In genomic region chr15:31284142-31284541, GRCm38 (mm10) we compare ENCODE assay signal across 11 mouse cellular contexts.
DNase-seq lines count a peak whose midpoint lies in the region; ATAC-seq and TF ChIP-seq lines count a peak whose summit lies in the region.
"Had no signal": no experiment of that assay in that cellular context is flagged by ENCODE, and none has a peak within 500 bp of the region (broad histone marks: within the 10 kb centered on the region; RNA-seq: fewer than 3 reads in every experiment).

No protein-coding gene starts in this region.

- no peaks in the 10 kb centered on the region for H3K27me3 ChIP-seq in hindbrain, postnatal 0 days (ENCODE audit: insufficient read depth, low read length)
- H3K27me3 ChIP-seq in hindbrain, embryonic 13.5 days, result no peaks in the 10 kb centered on the region
- H3K27me3 ChIP-seq in liver, adult 2 months (ENCODE audit: control insufficient read depth, insufficient read depth, low read length), result no peaks in the 10 kb centered on the region
- H3K27me3 ChIP-seq in liver, embryonic 11.5 days (replicated peaks; ENCODE audit: control insufficient read depth, insufficient read depth, low read length), result no peaks in the 10 kb centered on the region
- H3K27me3 ChIP-seq: liver, embryonic 13.5 days had no signal

- TF ChIP-seq POLR2A in liver, adult 2 months (IDR thresholded peaks at IDR 0.05; ENCODE audit: extremely low read depth, insufficient read depth, low read length), result no peak
- TF ChIP-seq POLR2A in cortical plate, adult 2 months (IDR thresholded peaks at IDR 0.05; ENCODE audit: extremely low read depth, insufficient read depth, low read length), result no peak

- H3K9ac ChIP-seq in hindbrain, postnatal 0 days (replicated peaks; ENCODE audit: low read length), result no peak overlapping the region
- H3K9ac ChIP-seq in hindbrain, embryonic 13.5 days, result no peak overlapping the region
- H3K9ac ChIP-seq in liver, adult 2 months (ENCODE audit: low read depth, low read length), result no peak overlapping the region
- H3K9ac ChIP-seq in liver, embryonic 11.5 days (ENCODE audit: low read depth, low read length), result no peak overlapping the region
- H3K9ac ChIP-seq: liver, embryonic 13.5 days had no signal

- 72% methylated on average over 5 of the region's 5 CpGs for whole genome bisulfite sequencing in hindbrain, postnatal 0 days
- WGBS in hindbrain, embryonic 13.5 days, result 69% methylated on average over 5 of the region's 5 CpGs
- 72% methylated on average over 5 of the region's 5 CpGs for WGBS in liver, adult 2 months
- 66% methylated on average over 5 of the region's 5 CpGs for WGBS in liver, embryonic 11.5 days

- no peak overlapping the region for H3K4me2 ChIP-seq in hindbrain, postnatal 0 days (ENCODE audit: low read depth, low read length)
- no peak overlapping the region for H3K4me2 ChIP-seq in hindbrain, embryonic 13.5 days
- H3K4me2 ChIP-seq in liver, embryonic 11.5 days, result no peak overlapping the region
- H3K4me2 ChIP-seq: liver, embryonic 13.5 days had no signal

- no peak for ATAC-seq in hindbrain, postnatal 0 days
- ATAC-seq in hindbrain, embryonic 13.5 days (ENCODE audit: low FRiP score), result no peak
- ATAC-seq in liver, embryonic 11.5 days (replicated peaks; ENCODE audit: low FRiP score), result no peak
- ATAC-seq: activated CD4-positive, CD25-positive, alpha-beta regulatory T cell, adult 4 months had no signal

- no peaks in the 10 kb centered on the region for H3K9me3 ChIP-seq in hindbrain, postnatal 0 days (ENCODE audit: low read length)
- no peaks in the 10 kb centered on the region for H3K9me3 ChIP-seq in hindbrain, embryonic 13.5 days
- H3K9me3 ChIP-seq in liver, embryonic 11.5 days (ENCODE audit: control insufficient read depth, low read length), result no peaks in the 10 kb centered on the region
- H3K9me3 ChIP-seq: liver, embryonic 13.5 days had no signal

- no peak overlapping the region for H3K27ac ChIP-seq in hindbrain, postnatal 0 days
- no peak overlapping the region for H3K27ac ChIP-seq in hindbrain, embryonic 13.5 days
- H3K27ac ChIP-seq in liver, adult 2 months (replicated peaks; ENCODE audit: insufficient read depth, low read depth, low read length), result no peak overlapping the region
- H3K27ac ChIP-seq in liver, embryonic 11.5 days (ENCODE audit: low read depth, low read length), result no peak overlapping the region
- H3K27ac ChIP-seq in cortical plate, adult 2 months (ENCODE audit: insufficient read depth, low read length), result no peak overlapping the region
- H3K27ac ChIP-seq: liver, embryonic 13.5 days had no signal

- no peaks in the 10 kb centered on the region for H3K4me1 ChIP-seq in hindbrain, postnatal 0 days (ENCODE audit: insufficient read depth, low read length)
- H3K4me1 ChIP-seq in hindbrain, embryonic 13.5 days (replicated peaks), result peaks cover 17% of the 10 kb centered on the region
- no peaks in the 10 kb centered on the region for H3K4me1 ChIP-seq in liver, adult 2 months (ENCODE audit: control insufficient read depth, insufficient read depth, low read length)
- H3K4me1 ChIP-seq in liver, embryonic 11.5 days (replicated peaks; ENCODE audit: control insufficient read depth, insufficient read depth, low read length), result peaks cover 13% of the 10 kb centered on the region
- peaks cover 5% of the 10 kb centered on the region for H3K4me1 ChIP-seq in cortical plate, adult 2 months (ENCODE audit: control insufficient read depth, insufficient read depth, low read length)

- no peak overlapping the region for H3K4me3 ChIP-seq in hindbrain, postnatal 0 days (ENCODE audit: low read length)
- no peak overlapping the region for H3K4me3 ChIP-seq in hindbrain, embryonic 13.5 days
- no peak overlapping the region for H3K4me3 ChIP-seq in liver, adult 2 months (ENCODE audit: insufficient read depth, low read depth, low read length)
- no peak overlapping the region for H3K4me3 ChIP-seq in liver, embryonic 11.5 days (ENCODE audit: low read depth, low read length)
- H3K4me3 ChIP-seq in cortical plate, adult 2 months (ENCODE audit: insufficient read depth, low read length), result no peak overlapping the region
- H3K4me3 ChIP-seq: liver, embryonic 13.5 days had no signal

- TF ChIP-seq CTCF in hindbrain, postnatal 0 days (IDR thresholded peaks at IDR 0.05; ENCODE audit: low read depth), result peak; percentile 56
- TF ChIP-seq CTCF in liver, adult 2 months (IDR thresholded peaks at IDR 0.05; ENCODE audit: low read depth, low read length), result peak; percentile 47
- peak; percentile 35 for TF ChIP-seq CTCF in cortical plate, adult 2 months (IDR thresholded peaks at IDR 0.05; ENCODE audit: extremely low read depth, insufficient read depth, low read length)

- H3K36me3 ChIP-seq in hindbrain, postnatal 0 days (ENCODE audit: insufficient read depth, low read length), result no peaks in the 10 kb centered on the region
- no peaks in the 10 kb centered on the region for H3K36me3 ChIP-seq in hindbrain, embryonic 13.5 days
- H3K36me3 ChIP-seq in liver, adult 2 months (ENCODE audit: control insufficient read depth, insufficient read depth, low read length), result no peaks in the 10 kb centered on the region
- H3K36me3 ChIP-seq in liver, embryonic 11.5 days (ENCODE audit: control insufficient read depth, insufficient read depth, low read length), result no peaks in the 10 kb centered on the region
- H3K36me3 ChIP-seq: liver, embryonic 13.5 days had no signal

- peak; percentile 23 for DNase-seq in hindbrain, postnatal 0 days (ENCODE audit: low spot score)
- no peak for DNase-seq in liver, adult 2 months (ENCODE audit: extremely low read depth, low read depth, low spot score)
- DNase-seq in liver, embryonic 11.5 days (ENCODE audit: low spot score), result no peak
- peak; percentile 27 for DNase-seq in ES-CJ7 (ENCODE audit: low read depth, low spot score)
- no peak for DNase-seq in yolk sac, embryonic 10.5 days (ENCODE audit: low spot score)
- no peak for DNase-seq in left cerebral cortex, adult 11 months (ENCODE audit: low spot score)
- DNase-seq: liver, embryonic 13.5 days; thymus, adult 18-20 months had no signal

- H3K79me2 ChIP-seq in liver, adult 2 months (ENCODE audit: control insufficient read depth, insufficient read depth, low read length), result no peaks in the 10 kb centered on the region

Comparison
In these comparisons a context has a peak if more than half of its experiments do, and no peak if none do; other contexts are left out.
1. DNase-seq: peak in hindbrain, postnatal 0 days (single experiment) and ES-CJ7 (single experiment); none in liver, adult 2 months (single experiment), liver, embryonic 11.5 days (single experiment), yolk sac, embryonic 10.5 days (single experiment) and left cerebral cortex, adult 11 months (single experiment).
2. Peak in every context shown above with its lines, with median percentiles within 50 percentile points of each other: CTCF ChIP-seq.